Mouse (Mus musculus): ENCODE results near the gene Tsc22d3. TPM values are rescaled to one million over a fixed set of nuclear protein-coding genes. Genes with fewer than 3 reads are reported as not detected.

Gene Tsc22d3
- total and polyA plus RNA-seq, 2 experiments from 2014 or later = 172 to 240 TPM

- Histone ChIP-seq H3K27me3 (ENCODE audit: control insufficient read depth, insufficient read depth, low read length) (0 out of 2 replicates have a peak, but pooled peaks cover 4% of the 10 kb centered on the region), H3K9ac (replicated peaks; ENCODE audit: low read depth, low read length) (no peak overlapping the region), H3K4me3 (ENCODE audit: low read depth, low read length) (no peak overlapping the region), H3K9me3 (replicated peaks; ENCODE audit: control insufficient read depth, low read length) (no peaks in the 10 kb centered on the region), H3K27ac (ENCODE audit: low read depth) (0 out of 2 replicates have a peak overlapping the region, but pooled peaks have one; percentile 2), H3K4me2 (ENCODE audit: low read depth, low read length) (no peak overlapping the region), H3K4me1 (ENCODE audit: control insufficient read depth, insufficient read depth) (no peaks in the 10 kb centered on the region), H3K36me3 (replicated peaks; ENCODE audit: control insufficient read depth, insufficient read depth, low read length) (no peaks in the 10 kb centered on the region)
- TF ChIP-seq EP300 (IDR thresholded peaks at IDR 0.05; ENCODE audit: low read depth) = no peak
- no peak for TF ChIP-seq CTCF (IDR thresholded peaks at IDR 0.05; ENCODE audit: low read depth)
- ATAC-seq (ENCODE audit: insufficient read depth, low read depth) (no peak), DNase-seq (ENCODE audit: low spot score) (no peak)
- WGBS = 46% methylated on average over 7 of the region's 7 CpGs
Observed at GRCm38 (mm10) chrX:140493527-140494029, 106.9 kb downstream of the Tsc22d3 start.

- DNase-seq (ENCODE audit: low spot score) (peak; percentile 39), ATAC-seq (ENCODE audit: insufficient read depth, low read depth) (no peak)
- TF ChIP-seq EP300 (IDR thresholded peaks at IDR 0.05; ENCODE audit: low read depth) = no peak
- peak; percentile 75 for TF ChIP-seq CTCF (IDR thresholded peaks at IDR 0.05; ENCODE audit: low read depth)
Observed at GRCm38 (mm10) chrX:140491884-140492571, 108.4 kb downstream of the Tsc22d3 start.

GRCm38 (mm10) chrX:140490203-140490602 lies 110.3 kb downstream of the Tsc22d3 start:
- Histone ChIP-seq H3K27me3 (ENCODE audit: control insufficient read depth, insufficient read depth, low read length) (0 out of 2 replicates have a peak, but pooled peaks cover 4% of the 10 kb centered on the region), H3K36me3 (replicated peaks; ENCODE audit: control insufficient read depth, insufficient read depth, low read length) (no peaks in the 10 kb centered on the region), H3K27ac (ENCODE audit: low read depth) (no peak overlapping the region), H3K9me3 (replicated peaks; ENCODE audit: control insufficient read depth, low read length) (no peaks in the 10 kb centered on the region), H3K9ac (replicated peaks; ENCODE audit: low read depth, low read length) (no peak overlapping the region), H3K4me1 (ENCODE audit: control insufficient read depth, insufficient read depth) (no peaks in the 10 kb centered on the region), H3K4me2 (ENCODE audit: low read depth, low read length) (no peak overlapping the region), H3K4me3 (ENCODE audit: low read depth, low read length) (no peak overlapping the region)
- TF ChIP-seq CTCF (IDR thresholded peaks at IDR 0.05; ENCODE audit: low read depth) = no peak
- no peak for TF ChIP-seq EP300 (IDR thresholded peaks at IDR 0.05; ENCODE audit: low read depth)
- no peak for ATAC-seq (ENCODE audit: insufficient read depth, low read depth)
- DNase-seq (ENCODE audit: low spot score) = no peak
- 79% methylated on average over 3 of the region's 3 CpGs for WGBS

More at GRCm38 (mm10) chrX:140491884-140492571, 108.4 kb downstream of the Tsc22d3 start:
- no peaks in the 10 kb centered on the region for H3K9me3 ChIP-seq (replicated peaks; ENCODE audit: control insufficient read depth, low read length)
- H3K4me3 ChIP-seq (ENCODE audit: low read depth, low read length) = no peak overlapping the region
- H3K27ac ChIP-seq (ENCODE audit: low read depth) = no peak overlapping the region
- 45% methylated on average over 10 of the region's 10 CpGs for WGBS
- no peaks in the 10 kb centered on the region for H3K4me1 ChIP-seq (ENCODE audit: control insufficient read depth, insufficient read depth)
- H3K27me3 ChIP-seq (ENCODE audit: control insufficient read depth, insufficient read depth, low read length) = 0 out of 2 replicates have a peak, but pooled peaks cover 4% of the 10 kb centered on the region
- no peak overlapping the region for H3K9ac ChIP-seq (replicated peaks; ENCODE audit: low read depth, low read length)
- no peaks in the 10 kb centered on the region for H3K36me3 ChIP-seq (replicated peaks; ENCODE audit: control insufficient read depth, insufficient read depth, low read length)
- no peak overlapping the region for H3K4me2 ChIP-seq (ENCODE audit: low read depth, low read length)

Other genes starting within 250 kb of the Tsc22d3 start
- 24.1 and 28.8 TPM in 2 replicates for gene Prps1, start 144.0 kb downstream of the Tsc22d3 start, total RNA-seq (2014; rRNA removed; ENCODE audit: low replicate concordance)
- gene Prps1, start 144.0 kb downstream of the Tsc22d3 start, polyA plus RNA-seq (2015; fragmentation: Nextera tagmentation; extraction: Ambion mirVana) = 27.3 and 28.9 TPM in 2 replicates
- 19.2 and 55.2 TPM in 2 replicates for gene Mid2, start 63.9 kb upstream of the Tsc22d3 start, total RNA-seq (2014; rRNA removed; ENCODE audit: low replicate concordance)
- gene Mid2, start 63.9 kb upstream of the Tsc22d3 start, polyA plus RNA-seq (2015; fragmentation: Nextera tagmentation; extraction: Ambion mirVana) = 4.6 and 5.2 TPM in 2 replicates
- gene Tex13b, start 212.8 kb upstream of the Tsc22d3 start, total RNA-seq (2014; rRNA removed; ENCODE audit: low replicate concordance) = not detected in 2 replicates
- not detected in 2 replicates for gene Tex13b, start 212.8 kb upstream of the Tsc22d3 start, polyA plus RNA-seq (2015; fragmentation: Nextera tagmentation; extraction: Ambion mirVana)

All from heart, postnatal 0 days (tissue).